Mouse (Mus musculus) erythroblast, embryonic 14.5 days (primary cell): ENCODE measurements around the gene Pde8b.

ENCODE experiments used
- GATA1 ChIP-seq: IDR thresholded peaks from 2 replicates; pipeline ENCODE4 v1.6.1; 2012; ENCODE audit warnings: low read length, inconsistent platforms, mixed read lengths
- TAL1 ChIP-seq: IDR thresholded peaks from 3 replicates; pipeline ENCODE4 v1.6.1; 2012; ENCODE audit warnings: low read length, inconsistent platforms, mixed read lengths

- TF ChIP-seq TAL1 (no peak), GATA1 (no peak)
These were observed 26.7 kb downstream of the Pde8b start for GRCm38 (mm10) chr13:95223427-95223772.
